Mouse (Mus musculus): ENCODE data around the gene Trim67. TPM values are rescaled to one million over a fixed set of nuclear protein-coding genes. Genes with fewer than 3 reads are reported as not detected.

Trim67 gene
- polyA plus RNA-seq (2012; rRNA removed) = 0.03 TPM in 2 replicates

DNA sequence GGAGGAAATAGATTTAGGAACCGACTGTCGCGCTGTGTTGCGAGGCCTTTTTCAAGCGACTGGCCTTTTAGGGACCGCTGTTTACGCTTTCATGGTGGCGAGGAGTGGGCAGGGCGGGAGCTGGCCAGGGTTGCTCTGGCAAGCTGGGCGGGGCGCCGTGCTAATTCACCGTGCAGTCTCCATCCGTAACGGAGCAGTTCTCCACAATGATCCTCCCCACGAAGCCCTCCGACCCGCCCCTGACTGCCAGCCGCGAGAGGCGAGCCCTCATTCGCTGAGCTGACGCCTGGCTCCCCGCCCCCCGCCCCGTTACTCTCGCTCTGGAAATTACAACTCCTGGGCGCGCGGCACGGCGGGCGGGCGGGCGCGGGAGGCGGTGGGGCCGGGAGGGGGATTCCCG lies at the start of gene Trim67:
Gene Trim67, plus strand, starts transcription at position 385 of the 400 bp plus-strand sequence.

DNA sequence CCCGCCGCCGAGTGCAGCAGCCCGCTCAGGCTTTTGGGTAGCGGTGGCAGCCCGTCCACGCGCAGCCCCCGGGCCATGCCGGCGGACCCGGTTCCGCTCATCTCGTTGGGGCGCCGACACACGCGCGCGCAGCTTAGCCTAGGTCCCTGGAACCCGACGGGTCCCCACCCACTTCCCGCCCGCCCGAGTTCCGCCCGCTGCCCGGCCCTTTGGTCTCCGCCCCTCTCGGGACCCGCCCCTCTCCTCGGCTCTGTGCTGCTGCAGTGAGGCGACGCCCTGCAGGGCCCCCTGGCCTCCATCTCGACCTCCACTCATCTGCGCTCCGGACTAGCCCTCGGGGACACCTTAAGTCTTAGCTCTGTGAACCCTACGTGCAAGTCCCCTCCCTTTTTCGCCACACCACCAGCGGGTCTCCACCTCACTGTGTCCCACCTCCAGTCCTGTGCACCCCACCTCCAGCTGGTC lies 41.2 kb upstream of the Trim67 start, which contains the start of gene Fam89a:
Gene Fam89a, minus strand, starts transcription at position 124 of the 465 bp plus-strand sequence.

DNA sequence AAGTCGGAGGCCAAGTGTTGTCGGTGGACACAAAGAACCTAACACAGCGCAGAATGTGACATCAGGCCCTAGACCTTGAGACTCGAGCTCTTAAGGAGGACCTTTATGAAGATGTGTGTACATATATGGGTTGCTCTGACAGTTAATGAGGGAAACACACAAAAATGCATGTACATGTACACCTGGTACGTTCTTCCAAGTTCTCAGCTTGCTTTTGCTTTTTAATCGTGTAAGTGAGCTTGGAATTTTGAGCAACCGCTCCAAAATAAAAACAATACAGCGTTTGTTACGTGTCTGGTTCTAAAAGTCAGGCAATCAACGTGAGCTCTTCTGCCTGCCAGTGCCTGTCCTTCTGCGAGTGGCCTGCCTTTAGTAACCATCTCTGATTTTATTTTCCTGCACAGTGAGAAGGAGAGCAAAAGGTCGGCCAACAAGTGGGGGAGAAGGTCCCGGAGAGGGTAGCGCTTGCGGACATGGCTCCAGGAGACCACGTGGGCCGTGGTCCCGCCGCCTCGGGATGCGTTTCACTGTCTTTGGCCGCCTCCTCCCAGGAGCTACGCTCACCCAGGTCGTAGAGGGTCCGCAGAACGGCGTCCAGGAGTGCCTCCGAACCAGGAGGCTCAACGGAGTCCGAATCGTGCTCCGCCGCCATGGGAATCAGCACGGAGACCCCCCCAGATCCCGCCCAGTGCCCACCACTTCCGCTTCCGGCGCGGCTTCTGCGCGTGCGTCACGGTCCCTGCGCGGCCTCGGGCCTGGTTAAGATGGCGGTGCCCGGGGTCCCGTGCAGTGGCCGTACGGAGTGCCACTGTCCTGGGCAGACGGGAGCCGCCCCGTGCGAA lies 69.7 kb downstream of the Trim67 start, which contains the start of the genes Gnpat and 2810004N23Rik:
Gene Gnpat, plus strand, starts transcription at position 713 of the 842 bp plus-strand sequence.
Gene 2810004N23Rik, minus strand, starts transcription at position 800 of the 842 bp plus-strand sequence.

Other genes with a start within 250 kb of the Trim67 start
- 57.7 and 62.4 TPM in 2 replicates for gene Agt, start 223.4 kb upstream of the Trim67 start, polyA plus RNA-seq (2012; rRNA removed)
- gene Capn9, start 217.0 kb upstream of the Trim67 start, polyA plus RNA-seq (2012; rRNA removed) = not detected in 2 replicates
- gene 2310022B05Rik, start 129.7 kb upstream of the Trim67 start, polyA plus RNA-seq (2012; rRNA removed) = 7.4 and 8.9 TPM in 2 replicates
- gene Ttc13, start 71.1 kb upstream of the Trim67 start, polyA plus RNA-seq (2012; rRNA removed) = 9.2 and 11.2 TPM in 2 replicates
- 5.1 and 6.4 TPM in 2 replicates for gene Arv1, start 71.0 kb upstream of the Trim67 start, polyA plus RNA-seq (2012; rRNA removed)
- 1.5 and 1.9 TPM in 2 replicates for gene Fam89a, start 41.3 kb upstream of the Trim67 start, polyA plus RNA-seq (2012; rRNA removed)
- gene Gnpat, start 69.9 kb downstream of the Trim67 start, polyA plus RNA-seq (2012; rRNA removed) = 30.2 and 38.3 TPM in 2 replicates
- gene 2810004N23Rik, start 70.0 kb downstream of the Trim67 start, polyA plus RNA-seq (2012; rRNA removed) = 14.1 and 16.1 TPM in 2 replicates
- 3.3 and 4.1 TPM in 2 replicates for gene Exoc8, start 104.6 kb downstream of the Trim67 start, polyA plus RNA-seq (2012; rRNA removed)
- gene Sprtn, start 104.8 kb downstream of the Trim67 start, polyA plus RNA-seq (2012; rRNA removed) = 7.0 and 7.7 TPM in 2 replicates
- gene Egln1, start 156.2 kb downstream of the Trim67 start, polyA plus RNA-seq (2012; rRNA removed) = 4.9 and 5.4 TPM in 2 replicates
- 30.5 and 33.0 TPM in 2 replicates for gene Tsnax, start 219.9 kb downstream of the Trim67 start, polyA plus RNA-seq (2012; rRNA removed)

Data from liver, embryonic 14 days (tissue).